Mouse (Mus musculus) forebrain, embryonic 16.5 days (tissue): ENCODE measurements at regions not wholly inside any gene's neighbourhood (a gene's known extent, or its start where the extent isn't known, plus 50 kb on each side); places are given as distances from the start of the nearest gene placed in this dataset.

Source experiments
- ATAC-seq: fragments of 200-750 bp; cut with Nextera tagmentation; 2 replicates; pipeline ENCODE4 v1.8.0; 2017; ENCODE audit warnings: mild to moderate bottlenecking, moderate library complexity
- H3K27ac ChIP-seq: fragments of 300-500 bp; sonication (generic); 2 replicates; pipeline ENCODE4 v1.5.1; 2014; ENCODE audit warnings: low read length, control low read depth
- H3K27me3 ChIP-seq: fragments of 300-500 bp; sonication (generic); replicated peaks from 2 replicates; pipeline ENCODE4 v1.6.1; 2014; ENCODE audit warnings: low read length; ENCODE audit not compliant: control insufficient read depth, insufficient read depth
- H3K36me3 ChIP-seq: fragments of 300-500 bp; sonication (generic); 2 replicates; pipeline ENCODE4 v1.6.1; 2014; ENCODE audit not compliant: control insufficient read depth, insufficient read depth
- H3K4me1 ChIP-seq: fragments of 300-500 bp; sonication (generic); replicated peaks from 2 replicates; pipeline ENCODE4 v1.6.1; 2014; ENCODE audit warnings: low read length; ENCODE audit not compliant: control insufficient read depth, insufficient read depth
- H3K4me2 ChIP-seq: fragments of 300-500 bp; sonication (generic); 2 replicates; pipeline ENCODE4 v1.6.1; 2014; ENCODE audit warnings: mild to moderate bottlenecking, low read length, control low read depth
- H3K4me3 ChIP-seq: fragments of 300-500 bp; sonication (generic); replicated peaks from 2 replicates; pipeline ENCODE4 v1.5.1; 2014; ENCODE audit warnings: mild to moderate bottlenecking, low read length, control low read depth
- H3K9ac ChIP-seq: fragments of 300-500 bp; sonication (generic); replicated peaks from 2 replicates; pipeline ENCODE4 v1.6.1; 2014; ENCODE audit warnings: low read depth, low read length, control low read depth
- H3K9me3 ChIP-seq: fragments of 300-500 bp; sonication (generic); 2 replicates; pipeline ENCODE4 v1.6.1; 2016; ENCODE audit warnings: low read length; ENCODE audit not compliant: control insufficient read depth
- WGBS: fragments of 180-500 bp; shearing (Covaris S2); extraction: QIAGEN DNeasy Blood & Tissue Kit; methylation state at CpG from one replicate; pipeline ENCODE4 v1.1.7; 2014; 5-methylcytosine and 5-hydroxymethylcytosine counted together

GRCm38 (mm10) chr6:126245986-126246385, 79.3 kb upstream of the Ntf3 start:
- Histone ChIP-seq H3K9ac (no peak overlapping the region), H3K27ac (no peak overlapping the region), H3K4me2 (no peak overlapping the region), H3K27me3 (no peaks in the 10 kb centered on the region), H3K4me3 (no peak overlapping the region), H3K9me3 (no peaks in the 10 kb centered on the region), H3K36me3 (no peaks in the 10 kb centered on the region), H3K4me1 (no peaks in the 10 kb centered on the region)
- 76% methylated on average over 5 of the region's 5 CpGs for WGBS
- ATAC-seq, result no peak

- no peak overlapping the region for H3K27ac ChIP-seq
- no peak overlapping the region for H3K9ac ChIP-seq
- H3K4me2 ChIP-seq, result no peak overlapping the region
- no peaks in the 10 kb centered on the region for H3K36me3 ChIP-seq
- no peak for ATAC-seq
- no peaks in the 10 kb centered on the region for H3K4me1 ChIP-seq
- no peak overlapping the region for H3K4me3 ChIP-seq
- H3K27me3 ChIP-seq, result no peaks in the 10 kb centered on the region
- 62% methylated on average over 3 of the region's 3 CpGs for WGBS
- H3K9me3 ChIP-seq, result no peaks in the 10 kb centered on the region
Observed at GRCm38 (mm10) chr6:126245431-126245830, 78.7 kb upstream of the Ntf3 start.

- Histone ChIP-seq H3K4me2 (no peak overlapping the region), H3K9ac (no peak overlapping the region), H3K27ac (no peak overlapping the region), H3K4me1 (no peaks in the 10 kb centered on the region), H3K4me3 (no peak overlapping the region), H3K9me3 (no peaks in the 10 kb centered on the region), H3K27me3 (no peaks in the 10 kb centered on the region), H3K36me3 (no peaks in the 10 kb centered on the region)
- 84% methylated on average over 2 of the region's 2 CpGs for WGBS
- no peak for ATAC-seq
Observed at GRCm38 (mm10) chr6:126242299-126242698, 75.6 kb upstream of the Ntf3 start.

- Histone ChIP-seq H3K27me3 (no peaks in the 10 kb centered on the region), H3K9ac (no peak overlapping the region), H3K9me3 (no peaks in the 10 kb centered on the region), H3K4me1 (no peaks in the 10 kb centered on the region), H3K27ac (no peak overlapping the region), H3K36me3 (no peaks in the 10 kb centered on the region), H3K4me3 (no peak overlapping the region), H3K4me2 (no peak overlapping the region)
- 33% methylated on average over 1 of the region's 1 CpGs for WGBS
- no peak for ATAC-seq
Observed at GRCm38 (mm10) chr6:126240256-126240655, 73.5 kb upstream of the Ntf3 start.
